Mouse (Mus musculus) embryonic facial prominence, embryonic 10.5 days (tissue): ENCODE measurements around the gene Rilp. TPM values are rescaled to one million over a fixed set of nuclear protein-coding genes. Genes with fewer than 3 reads are reported as not detected.
"Not testable (repeated sequence)": the region's sequence is repeated elsewhere in the genome, so short reads cannot be mapped to it uniquely, and the experiment has no call there.

Experiments
- DNase-seq: peaks from one replicate; pipeline ENCODE4 v3.0.0-alpha.2; 2017; ENCODE audit warnings: low spot score
- H3K27ac ChIP-seq: fragments of 300-500 bp; sonication (generic); replicated peaks from 2 replicates; pipeline ENCODE4 v1.5.1; 2016; ENCODE audit warnings: mild to moderate bottlenecking
- H3K27me3 ChIP-seq: fragments of 300-500 bp; sonication (generic); replicated peaks from 2 replicates; pipeline ENCODE4 v1.6.1; 2016; ENCODE audit warnings: low read depth, mild to moderate bottlenecking; ENCODE audit not compliant: poor library complexity, severe bottlenecking
- H3K36me3 ChIP-seq: fragments of 300-500 bp; sonication (generic); replicated peaks from 2 replicates; pipeline ENCODE4 v1.6.1; 2016; ENCODE audit warnings: mild to moderate bottlenecking, moderate library complexity
- H3K4me1 ChIP-seq: fragments of 300-500 bp; sonication (generic); 2 replicates; pipeline ENCODE4 v1.6.1; 2016
- H3K4me3 ChIP-seq: fragments of 300-500 bp; sonication (generic); 2 replicates; pipeline ENCODE4 v1.5.1; 2016; ENCODE audit warnings: mild to moderate bottlenecking, moderate library complexity
- H3K9me3 ChIP-seq: fragments of 300-500 bp; sonication (generic); 2 replicates; pipeline ENCODE4 v1.6.1; 2016; ENCODE audit warnings: mild to moderate bottlenecking
- WGBS: fragments of 180-500 bp; shearing (Covaris S2); methylation state at CpG from one replicate; pipeline ENCODE4 v1.1.7; 2016; 5-methylcytosine and 5-hydroxymethylcytosine counted together
- microRNA counts: library from miRNA; unstranded; fragments of <30 nt; microRNA quantifications from one replicate; lab custom pipeline; 2017
- microRNA-seq: library from miRNA; unstranded; fragments of <30 nt; microRNA quantifications from one replicate; pipeline ENCODE4, GENCODE M21; 2017
- polyA plus RNA-seq: library from polyadenylated mRNA; unstranded; fragments of >200 nt; fragmentation: Nextera tagmentation; extraction: Ambion mirVana; gene quantifications from 2 replicates; pipeline ENCODE4 v1.2.1, GENCODE M21; 2016

Gene Rilp
- polyA plus RNA-seq, 1 experiment from 2014 or later, result 0.17 TPM

- not testable (repeated sequence) for H3K27me3 ChIP-seq, DNase-seq, H3K27ac ChIP-seq, H3K36me3 ChIP-seq, H3K9me3 ChIP-seq, H3K4me3 ChIP-seq
- H3K4me1 ChIP-seq, result peaks cover 34% of the 10 kb centered on the region
- 92% methylated on average over 6 of the region's 6 CpGs for WGBS
Measured at GRCm38 (mm10) chr11:75556006-75556405, 46.1 kb downstream of the Rilp start.

DNA sequence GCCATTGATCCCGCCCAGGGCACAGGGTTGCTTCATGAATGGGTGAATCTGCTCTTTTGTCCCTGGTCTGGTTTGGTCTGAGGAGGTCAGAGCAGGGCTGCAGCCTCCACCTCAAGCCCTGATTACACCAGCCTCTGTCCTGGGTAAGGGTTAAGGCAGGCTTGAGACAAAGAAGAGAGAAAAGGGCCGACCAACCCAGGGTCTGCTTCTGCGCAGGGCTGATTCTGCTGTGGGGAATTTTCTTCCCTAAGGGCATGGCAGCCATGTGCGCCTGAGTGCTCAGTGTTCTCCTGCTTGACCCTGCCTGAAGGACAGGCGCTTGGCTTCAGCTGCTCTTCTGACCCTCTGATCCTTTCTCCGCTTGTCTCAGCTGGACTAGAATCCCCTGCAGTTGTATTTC, 47.2 kb downstream of the Rilp start:
- Histone ChIP-seq H3K4me1 (peaks cover 25% of the 10 kb centered on the region), H3K27ac (peak overlapping the region; percentile 71; the same call in 1 of the 2 replicates)
- 52% methylated on average over 6 of the region's 6 CpGs for WGBS

DNA sequence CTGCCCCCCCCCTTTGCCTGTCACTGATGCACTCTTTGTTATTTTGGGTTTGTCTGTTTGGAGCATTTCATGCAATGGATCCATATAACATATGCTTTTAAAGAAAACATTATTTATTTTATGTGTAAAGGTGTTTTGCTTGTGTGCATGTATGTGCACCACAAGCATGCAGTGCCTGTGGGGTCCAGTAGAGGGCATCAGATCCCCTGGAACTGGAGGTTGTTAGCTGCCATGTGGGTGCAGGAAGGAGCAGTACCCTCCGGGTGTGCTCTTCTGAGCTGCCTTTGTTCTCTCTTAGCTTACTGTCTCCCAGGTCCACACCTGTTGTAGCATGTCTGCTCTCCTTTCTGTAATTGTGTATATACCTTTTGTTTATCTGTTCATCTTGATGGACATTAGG, 48.2 kb downstream of the Rilp start:
- WGBS, result 89% methylated on average over 1 of the region's 1 CpGs

More for the DNA sequence above, 47.2 kb downstream of the Rilp start:
- no peak for DNase-seq
- Histone ChIP-seq H3K36me3 (peaks cover 7% of the 10 kb centered on the region; the same call in 1 of the 2 replicates), H3K27me3 (no peaks in the 10 kb centered on the region), H3K9me3 (0 out of 2 replicates have a peak, but pooled peaks cover 5% of the 10 kb centered on the region), H3K4me3 (no peak overlapping the region)

DNA sequence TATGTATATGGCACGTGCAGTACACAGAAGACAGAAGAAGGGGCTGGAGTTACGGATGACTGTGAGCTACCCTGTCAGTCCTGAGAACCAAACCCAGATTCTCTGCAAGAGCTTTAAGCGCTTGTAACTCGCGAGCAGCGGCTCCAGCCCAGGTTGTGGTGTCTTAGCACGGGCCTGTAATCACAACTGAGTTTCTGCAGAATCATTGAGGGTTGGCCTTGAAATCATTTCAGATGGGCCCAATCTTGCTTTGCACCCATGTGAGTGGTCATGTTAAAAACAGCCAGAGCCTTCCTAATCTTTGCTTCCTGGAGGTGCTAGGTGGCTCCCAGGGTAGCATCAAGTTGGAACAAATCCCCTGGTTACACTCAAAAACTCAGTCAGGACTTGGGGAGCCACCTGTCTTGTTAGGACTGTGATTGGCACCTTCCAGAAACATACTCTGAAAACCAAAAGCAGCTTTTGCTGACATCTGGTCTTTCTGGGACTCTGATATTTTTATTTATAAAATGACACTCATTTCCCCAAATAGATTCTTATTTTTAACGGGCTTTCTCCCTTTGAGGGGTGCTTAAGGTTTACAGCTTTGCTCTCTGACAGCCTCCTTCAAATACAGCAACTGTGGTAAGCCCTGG, 50.1 kb downstream of the Rilp start:
- Histone ChIP-seq H3K9me3 (0 out of 2 replicates have a peak, but pooled peaks cover 5% of the 10 kb centered on the region), H3K36me3 (peaks cover 16% of the 10 kb centered on the region), H3K27me3 (no peaks in the 10 kb centered on the region), H3K27ac (no peak overlapping the region), H3K4me3 (no peak overlapping the region), H3K4me1 (peaks cover 18% of the 10 kb centered on the region)
- WGBS, result 92% methylated on average over 8 of the region's 8 CpGs
- no peak for DNase-seq

More for the DNA sequence above, 48.2 kb downstream of the Rilp start:
- DNase-seq, result no peak
- Histone ChIP-seq H3K4me3 (no peak overlapping the region), H3K9me3 (0 out of 2 replicates have a peak, but pooled peaks cover 5% of the 10 kb centered on the region), H3K27ac (no peak overlapping the region), H3K27me3 (no peaks in the 10 kb centered on the region), H3K36me3 (peaks cover 8% of the 10 kb centered on the region), H3K4me1 (peaks cover 15% of the 10 kb centered on the region)

DNA sequence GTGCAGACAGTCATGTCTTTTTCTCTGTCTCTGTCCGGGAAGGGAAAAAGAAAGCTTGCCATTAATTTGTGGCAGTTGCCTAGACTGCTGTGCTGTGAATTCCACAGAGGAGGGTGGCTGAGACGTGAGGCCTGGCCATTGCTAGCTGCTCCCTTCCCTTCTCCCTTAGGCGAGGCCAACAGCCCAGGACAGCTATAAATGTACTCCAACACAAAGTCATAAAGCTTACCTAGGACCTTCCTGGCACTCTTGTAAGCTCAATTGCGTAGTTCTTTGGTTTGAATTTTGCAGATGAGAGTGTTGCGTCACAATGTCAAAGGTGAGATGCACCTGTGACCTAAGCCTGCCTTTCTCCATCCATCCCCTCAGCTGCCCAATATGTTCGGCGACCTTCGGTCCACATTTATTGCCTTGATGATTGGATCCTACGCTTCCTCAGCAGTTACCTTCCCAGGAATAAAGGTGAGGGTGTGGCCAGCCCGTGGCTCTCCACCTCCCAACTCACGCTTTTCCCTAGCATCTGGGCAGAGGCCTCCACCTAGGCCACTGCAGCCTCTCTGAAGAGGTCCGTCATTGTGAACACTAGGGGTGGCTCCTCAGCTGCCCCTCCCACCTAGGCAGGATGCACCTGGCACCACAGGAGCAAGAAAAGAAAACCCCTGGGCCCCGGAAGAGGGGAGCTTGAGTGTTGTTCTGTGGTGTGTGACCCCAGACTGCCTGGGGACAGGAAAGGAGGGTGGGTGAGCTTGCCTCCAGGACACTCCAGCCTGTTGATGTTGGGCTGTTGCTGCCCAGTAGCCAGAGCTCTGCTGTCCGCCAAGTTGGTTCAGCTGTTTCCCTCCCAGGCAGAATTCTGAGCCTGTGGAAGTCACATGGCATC, 50.9 kb downstream of the Rilp start:
- no peak overlapping the region for H3K4me3 ChIP-seq
- 76% methylated on average over 14 of the region's 14 CpGs for WGBS
- H3K4me1 ChIP-seq, result peaks cover 23% of the 10 kb centered on the region
- 0 out of 2 replicates have a peak, but pooled peaks cover 5% of the 10 kb centered on the region for H3K9me3 ChIP-seq
- H3K36me3 ChIP-seq, result peaks cover 16% of the 10 kb centered on the region
- no peak for DNase-seq
- no peaks in the 10 kb centered on the region for H3K27me3 ChIP-seq
- no peak overlapping the region for H3K27ac ChIP-seq

- Histone ChIP-seq H3K36me3 (peaks cover 16% of the 10 kb centered on the region), H3K27me3 (no peaks in the 10 kb centered on the region), H3K9me3 (0 out of 2 replicates have a peak, but pooled peaks cover 5% of the 10 kb centered on the region), H3K27ac (no peak overlapping the region), H3K4me3 (no peak overlapping the region), H3K4me1 (peaks cover 29% of the 10 kb centered on the region)
- no peak for DNase-seq
- WGBS, result 86% methylated on average over 5 of the region's 5 CpGs
Measured at GRCm38 (mm10) chr11:75561410-75561791, 51.5 kb downstream of the Rilp start.

MicroRNA genes within 50 kb of the gene (microRNA counts, 519-probe panel; counts per million panel counts)
- 5,251 counts per million, percentile 89 among the panel's probes with 10 or more counts for microRNA mmu-miR-22 (lab: Ali Mortazavi, UCI)

Small RNAs within 50 kb of the gene (microRNA-seq; reads per million reads assigned to microRNA genes)
- gene Mir22 (2,199 reads per million, percentile 82 among the genes with 10 or more reads in this experiment), gene Mir3971 (not detected)

Other genes starting within 250 kb of the Rilp start
- gene Rpa1, start 161.8 kb upstream of the Rilp start, polyA plus RNA-seq, result 192 and 201 TPM in 2 replicates
- 18.2 TPM in 2 replicates for gene Smyd4, start 161.7 kb upstream of the Rilp start, polyA plus RNA-seq
- 211 and 216 TPM in 2 replicates for gene Serpinf1, start 87.4 kb upstream of the Rilp start, polyA plus RNA-seq
- not detected in 2 replicates for gene Serpinf2, start 70.5 kb upstream of the Rilp start, polyA plus RNA-seq
- gene Wdr81, start 55.4 kb upstream of the Rilp start, polyA plus RNA-seq, result 6.0 and 6.8 TPM in 2 replicates
- gene Tlcd2, start 48.4 kb upstream of the Rilp start, polyA plus RNA-seq, result 11.1 and 12.7 TPM in 2 replicates
- gene Prpf8, start 23.3 kb upstream of the Rilp start, polyA plus RNA-seq, result 74.0 and 76.5 TPM in 2 replicates
- 4.8 and 5.1 TPM in 2 replicates for gene Scarf1, start 3.4 kb downstream of the Rilp start, polyA plus RNA-seq
- 5.1 and 5.6 TPM in 2 replicates for gene Slc43a2, start 21.6 kb downstream of the Rilp start, polyA plus RNA-seq
- gene Pitpna, start 78.0 kb downstream of the Rilp start, polyA plus RNA-seq, result 61.5 TPM in 2 replicates
- 16.5 and 19.0 TPM in 2 replicates for gene Inpp5k, start 120.9 kb downstream of the Rilp start, polyA plus RNA-seq
- gene Myo1c, start 140.4 kb downstream of the Rilp start, polyA plus RNA-seq, result 19.3 and 22.3 TPM in 2 replicates
- 112 and 114 TPM in 2 replicates for gene Crk, start 169.2 kb downstream of the Rilp start, polyA plus RNA-seq
- gene Ywhae, start 222.8 kb downstream of the Rilp start, polyA plus RNA-seq, result 1,280 and 1,286 TPM in 2 replicates